Mouse (Mus musculus) heart, adult 2 months (tissue): ENCODE data around the gene Thap8.

Source experiments
- CTCF ChIP-seq: fragments of 200-600 bp; IDR thresholded peaks from 2 replicates; pipeline ENCODE4 v1.8.1; 2022; ENCODE audit warnings: antibody characterized with exemption, mild to moderate bottlenecking, moderate library complexity
- EP300 ChIP-seq: fragments of 200-500 bp; IDR thresholded peaks from 2 replicates; pipeline ENCODE4 v1.6.1; 2011; ENCODE audit warnings: low read depth, low read length, control low read depth; ENCODE audit not compliant: insufficient read depth
- POLR2A ChIP-seq: fragments of 200-500 bp; IDR thresholded peaks from 2 replicates; pipeline ENCODE4 v1.6.1; 2011; ENCODE audit warnings: mild to moderate bottlenecking, low read depth, low read length, control low read depth; ENCODE audit not compliant: insufficient read depth

- TF ChIP-seq EP300, result no peak
- TF ChIP-seq CTCF, result no peak
- no peak for TF ChIP-seq POLR2A
These were observed 13.9 kb downstream of the Thap8 start for GRCm38 (mm10) chr7:30293795-30294194.
